ENCODE assay signal across 15 mouse cellular contexts in genomic region chr3:83576155-83576554, GRCm38 (mm10).
A peak's percentile ranks its signal among the peaks of the same experiment; 100 is the strongest.
DNase-seq lines count a peak whose midpoint lies in the region; ATAC-seq and TF ChIP-seq lines count a peak whose summit lies in the region.
"Had no signal": no experiment of that assay in that cellular context is flagged by ENCODE, and none has a peak within 500 bp of the region (broad histone marks: within the 10 kb centered on the region; RNA-seq: fewer than 3 reads in every experiment).

No protein-coding gene starts in this region.

- 85% methylated on average over 2 of the region's 2 CpGs for WGBS in midbrain, postnatal 0 days
- 89% methylated on average over 2 of the region's 2 CpGs for WGBS in midbrain, embryonic 16.5 days

- H3K4me2 ChIP-seq in midbrain, postnatal 0 days (ENCODE audit: low read depth, low read length, poor library complexity, severe bottlenecking) = no peak overlapping the region
- H3K4me2 ChIP-seq in midbrain, embryonic 16.5 days (ENCODE audit: low read length) = no peak overlapping the region
- H3K4me2 ChIP-seq: liver, embryonic 11.5 days; neural tube, embryonic 12.5 days had no signal

- no peak overlapping the region for H3K9ac ChIP-seq in midbrain, postnatal 0 days (replicated peaks; ENCODE audit: low read length, poor library complexity, severe bottlenecking)
- H3K9ac ChIP-seq in midbrain, embryonic 16.5 days (ENCODE audit: low read depth, low read length) = no peak overlapping the region
- H3K9ac ChIP-seq: neural tube, embryonic 12.5 days had no signal

- H3K9me3 ChIP-seq in midbrain, postnatal 0 days (ENCODE audit: low read length) = no peaks in the 10 kb centered on the region
- no peaks in the 10 kb centered on the region for H3K9me3 ChIP-seq in midbrain, embryonic 16.5 days (replicated peaks; ENCODE audit: control insufficient read depth, low read length, poor library complexity, severe bottlenecking)
- H3K9me3 ChIP-seq: embryonic facial prominence, embryonic 10.5 days; midbrain, embryonic 10.5 days; neural tube, embryonic 12.5 days had no signal

- H3K4me3 ChIP-seq in midbrain, postnatal 0 days (ENCODE audit: low read depth, low read length) = no peak overlapping the region
- H3K4me3 ChIP-seq in midbrain, embryonic 16.5 days (ENCODE audit: low read depth, low read length) = no peak overlapping the region
- H3K4me3 ChIP-seq: embryonic facial prominence, embryonic 10.5 days; left cerebral cortex, adult 2 months; midbrain, embryonic 10.5 days; neural tube, embryonic 12.5 days had no signal

- H3K4me1 ChIP-seq in midbrain, postnatal 0 days (ENCODE audit: insufficient read depth, low read length) = no peaks in the 10 kb centered on the region
- no peaks in the 10 kb centered on the region for H3K4me1 ChIP-seq in midbrain, embryonic 16.5 days (ENCODE audit: control insufficient read depth, insufficient read depth, low read length)
- H3K4me1 ChIP-seq: neural tube, embryonic 12.5 days had no signal

- no peaks in the 10 kb centered on the region for H3K27me3 ChIP-seq in midbrain, postnatal 0 days (ENCODE audit: insufficient read depth, low read length)
- H3K27me3 ChIP-seq in midbrain, embryonic 16.5 days (ENCODE audit: control insufficient read depth, insufficient read depth, low read depth, low read length) = no peaks in the 10 kb centered on the region
- H3K27me3 ChIP-seq: neural tube, embryonic 12.5 days had no signal

- peak; percentile 58 for ATAC-seq in midbrain, postnatal 0 days (ENCODE audit: low FRiP score)
- ATAC-seq in midbrain, embryonic 16.5 days = no peak

- TF ChIP-seq CTCF in midbrain, postnatal 0 days (IDR thresholded peaks at IDR 0.05) = no peak

- H3K27ac ChIP-seq in midbrain, postnatal 0 days (ENCODE audit: low read depth, low read length) = no peak overlapping the region
- H3K27ac ChIP-seq in midbrain, embryonic 16.5 days (ENCODE audit: low read length) = no peak overlapping the region
- H3K27ac ChIP-seq: embryonic facial prominence, embryonic 10.5 days; left cerebral cortex, adult 2 months; midbrain, embryonic 10.5 days; neural tube, embryonic 12.5 days had no signal

- DNase-seq in heart, adult 11 months = peak; percentile 82
- DNase-seq in heart, adult 9 months (ENCODE audit: low spot score in 2 of 2) = no peak
- DNase-seq in midbrain, postnatal 0 days (ENCODE audit: low spot score) = peak; percentile 66
- peak; percentile 16 to 54 for DNase-seq in cerebellum, postnatal 25 days
- peak; percentile 41 to 62 for DNase-seq in layer of hippocampus, postnatal 14 days (ENCODE audit: low spot score in 2 of 2)
- no peak for DNase-seq in urinary bladder, adult 2 months (ENCODE audit: low spot score)
- no peak for DNase-seq in urinary bladder, postnatal 14 days (ENCODE audit: low spot score)
- DNase-seq: right cerebral cortex, postnatal 14 days; thymus, postnatal 25 days had no signal

- no peaks in the 10 kb centered on the region for H3K36me3 ChIP-seq in midbrain, postnatal 0 days (ENCODE audit: insufficient read depth, low read length)
- H3K36me3 ChIP-seq in midbrain, embryonic 16.5 days (ENCODE audit: control insufficient read depth, insufficient read depth, low read length) = no peaks in the 10 kb centered on the region
- H3K36me3 ChIP-seq: embryonic facial prominence, embryonic 10.5 days; midbrain, embryonic 10.5 days; neural tube, embryonic 12.5 days had no signal

Comparison
In these comparisons a context has a peak if more than half of its experiments do, and no peak if none do; other contexts are left out.
1. DNase-seq: peak in heart, adult 11 months (single experiment), midbrain, postnatal 0 days (single experiment), cerebellum, postnatal 25 days (2 of 2) and layer of hippocampus, postnatal 14 days (2 of 2); none in heart, adult 9 months (0 of 2), urinary bladder, adult 2 months (single experiment) and urinary bladder, postnatal 14 days (single experiment).